Mouse (Mus musculus): ENCODE measurements around the gene Uchl1.

DNA sequence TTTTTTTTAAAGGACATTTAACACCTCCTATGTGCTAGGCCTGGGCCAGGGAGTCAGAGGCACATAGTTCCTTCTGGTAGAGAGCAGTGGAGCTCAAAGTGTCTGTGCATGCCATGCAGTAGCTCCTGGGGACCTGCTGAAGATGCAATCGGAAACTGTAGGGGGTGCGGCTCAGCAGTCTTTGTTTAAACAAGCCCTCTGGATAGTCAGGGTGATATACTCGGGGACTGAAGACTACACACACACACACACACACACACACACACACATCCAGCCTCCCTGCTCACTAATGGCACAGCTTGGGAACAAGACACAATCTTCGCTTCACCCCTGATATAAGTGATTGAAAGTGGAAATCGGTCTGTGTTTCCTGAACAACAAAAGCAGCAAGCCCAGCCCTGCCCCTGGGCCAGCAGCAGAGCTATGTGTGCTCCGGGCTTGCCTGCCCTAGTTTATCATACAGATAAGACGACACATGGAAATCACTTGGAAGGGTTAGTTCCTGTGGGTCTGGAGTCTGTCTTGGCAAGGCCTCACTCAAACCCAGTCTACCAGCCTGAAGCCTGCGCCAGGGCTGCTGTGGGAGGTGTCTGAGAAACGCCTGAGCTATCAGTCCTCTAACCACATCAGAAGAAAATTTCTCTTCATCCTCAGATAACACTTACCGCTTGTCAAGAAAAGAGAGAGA lies 27.6 kb downstream of the Uchl1 start:
- TF ChIP-seq EP300 (IDR thresholded peaks at IDR 0.05; ENCODE audit: low read depth) (no peak), CTCF (IDR thresholded peaks at IDR 0.05; ENCODE audit: low read depth) (no peak)
